Mouse (Mus musculus) forebrain, embryonic 16.5 days (tissue): ENCODE measurements around the gene Tnni2. TPM values are rescaled to one million over a fixed set of nuclear protein-coding genes. Genes with fewer than 3 reads are reported as not detected.
A peak's percentile ranks its signal among the peaks of the same experiment; 100 is the strongest.

Experiments
- ATAC-seq: fragments of 200-750 bp; cut with Nextera tagmentation; 2 replicates; pipeline ENCODE4 v1.8.0; 2017; ENCODE audit warnings: mild to moderate bottlenecking, moderate library complexity
- H3K27ac ChIP-seq: fragments of 300-500 bp; sonication (generic); 2 replicates; pipeline ENCODE4 v1.5.1; 2014; ENCODE audit warnings: low read length, control low read depth
- H3K27me3 ChIP-seq: fragments of 300-500 bp; sonication (generic); replicated peaks from 2 replicates; pipeline ENCODE4 v1.6.1; 2014; ENCODE audit warnings: low read length; ENCODE audit not compliant: control insufficient read depth, insufficient read depth
- H3K36me3 ChIP-seq: fragments of 300-500 bp; sonication (generic); 2 replicates; pipeline ENCODE4 v1.6.1; 2014; ENCODE audit not compliant: control insufficient read depth, insufficient read depth
- H3K4me1 ChIP-seq: fragments of 300-500 bp; sonication (generic); replicated peaks from 2 replicates; pipeline ENCODE4 v1.6.1; 2014; ENCODE audit warnings: low read length; ENCODE audit not compliant: control insufficient read depth, insufficient read depth
- H3K4me2 ChIP-seq: fragments of 300-500 bp; sonication (generic); 2 replicates; pipeline ENCODE4 v1.6.1; 2014; ENCODE audit warnings: mild to moderate bottlenecking, low read length, control low read depth
- H3K4me3 ChIP-seq: fragments of 300-500 bp; sonication (generic); replicated peaks from 2 replicates; pipeline ENCODE4 v1.5.1; 2014; ENCODE audit warnings: mild to moderate bottlenecking, low read length, control low read depth
- H3K9ac ChIP-seq: fragments of 300-500 bp; sonication (generic); replicated peaks from 2 replicates; pipeline ENCODE4 v1.6.1; 2014; ENCODE audit warnings: low read depth, low read length, control low read depth
- H3K9me3 ChIP-seq: fragments of 300-500 bp; sonication (generic); 2 replicates; pipeline ENCODE4 v1.6.1; 2016; ENCODE audit warnings: low read length; ENCODE audit not compliant: control insufficient read depth
- WGBS: fragments of 180-500 bp; shearing (Covaris S2); extraction: QIAGEN DNeasy Blood & Tissue Kit; methylation state at CpG from one replicate; pipeline ENCODE4 v1.1.7; 2014; 5-methylcytosine and 5-hydroxymethylcytosine counted together
- polyA plus RNA-seq: library from polyadenylated mRNA; unstranded; fragments of >200 nt; fragmentation: Nextera tagmentation; extraction: Ambion mirVana; gene quantifications from 2 replicates; pipeline ENCODE4 v1.2.1, GENCODE M21; 2015

Tnni2 gene
- polyA plus RNA-seq, 1 experiment from 2014 or later = not detected

DNA sequence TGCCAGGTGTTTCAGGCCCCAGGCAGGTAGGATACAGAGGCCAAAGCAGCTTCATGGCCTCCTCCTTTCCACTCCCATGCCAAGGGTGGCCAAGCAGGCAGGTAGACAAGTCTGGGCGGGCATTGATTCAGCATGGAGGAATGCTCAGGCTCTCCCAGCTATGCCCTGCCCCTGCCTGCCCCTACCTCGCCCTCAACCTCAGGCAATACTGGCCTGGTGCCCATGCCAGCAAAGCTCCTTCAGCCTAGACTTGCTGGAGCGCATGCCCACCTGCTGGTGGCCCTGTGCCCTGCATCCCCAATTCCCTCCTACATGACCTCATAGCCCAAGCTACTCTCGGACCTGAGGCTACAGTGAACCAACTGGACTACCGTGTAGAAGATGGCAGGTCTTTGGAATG lies 4.3 kb upstream of the Tnni2 start:
- Histone ChIP-seq H3K9me3 (no peaks in the 10 kb centered on the region), H3K27ac (no peak overlapping the region), H3K36me3 (no peaks in the 10 kb centered on the region), H3K4me2 (no peak overlapping the region), H3K27me3 (no peaks in the 10 kb centered on the region), H3K4me3 (no peak overlapping the region), H3K9ac (no peak overlapping the region), H3K4me1 (no peaks in the 10 kb centered on the region)
- ATAC-seq = no peak
- WGBS = 69% methylated on average over 5 of the region's 5 CpGs

DNA sequence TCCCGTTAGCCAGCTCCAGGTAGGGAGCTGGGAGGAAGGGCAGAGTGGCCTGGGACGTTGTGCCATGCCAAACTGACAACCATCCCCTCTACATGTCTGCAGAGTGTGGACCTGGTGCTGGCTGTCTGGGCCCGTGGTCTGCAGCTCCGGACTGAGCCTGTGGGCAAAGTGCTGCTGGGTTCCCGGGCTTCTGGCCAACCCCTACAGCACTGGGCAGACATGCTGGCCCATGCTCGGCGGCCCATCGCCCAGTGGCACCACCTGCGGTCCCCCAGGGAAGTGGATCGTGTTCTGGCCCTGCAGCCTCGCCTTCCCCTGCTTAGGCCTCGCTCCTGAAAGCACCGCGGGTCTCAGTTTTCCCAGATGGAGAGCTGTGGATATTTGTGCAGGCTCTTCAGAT lies 1.6 kb upstream of the Tnni2 start:
- no peaks in the 10 kb centered on the region for H3K36me3 ChIP-seq
- H3K9ac ChIP-seq = 0 out of 2 replicates have a peak overlapping the region, but pooled peaks have one; percentile 17
- no peak overlapping the region for H3K4me3 ChIP-seq
- H3K4me1 ChIP-seq = no peaks in the 10 kb centered on the region
- no peaks in the 10 kb centered on the region for H3K9me3 ChIP-seq
- ATAC-seq = no peak
- no peak overlapping the region for H3K4me2 ChIP-seq
- H3K27ac ChIP-seq = no peak overlapping the region
- WGBS = 81% methylated on average over 14 of the region's 14 CpGs
- H3K27me3 ChIP-seq = no peaks in the 10 kb centered on the region

DNA sequence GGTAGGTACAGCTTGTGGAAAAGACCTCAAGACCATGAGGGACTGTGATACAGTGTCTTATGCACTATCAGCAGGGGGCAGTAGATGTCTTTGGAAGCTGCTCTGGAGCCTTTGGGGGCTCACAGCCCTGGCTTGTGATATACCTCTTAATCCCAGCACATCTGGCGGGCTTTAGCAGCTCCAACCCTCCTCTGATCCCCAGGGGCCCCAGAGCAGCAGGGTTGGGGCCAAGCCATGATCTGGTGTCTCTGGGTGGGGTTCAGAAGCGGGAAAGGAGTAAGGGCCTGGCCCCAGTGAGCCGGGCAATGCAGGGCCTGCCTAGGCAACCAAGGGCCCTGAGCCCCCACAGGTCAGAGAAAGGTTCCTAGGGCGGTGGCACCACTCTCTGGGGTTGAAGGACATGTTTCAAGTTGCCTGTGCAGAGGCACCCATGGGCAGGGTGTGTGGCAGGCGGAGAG lies 922 bp upstream of the Tnni2 start:
- Histone ChIP-seq H3K4me1 (no peaks in the 10 kb centered on the region), H3K4me3 (no peak overlapping the region), H3K27ac (no peak overlapping the region), H3K36me3 (no peaks in the 10 kb centered on the region), H3K9ac (no peak overlapping the region), H3K27me3 (no peaks in the 10 kb centered on the region), H3K4me2 (no peak overlapping the region), H3K9me3 (no peaks in the 10 kb centered on the region)
- 67% methylated on average over 5 of the region's 5 CpGs for WGBS
- peak; percentile 77 for ATAC-seq

DNA sequence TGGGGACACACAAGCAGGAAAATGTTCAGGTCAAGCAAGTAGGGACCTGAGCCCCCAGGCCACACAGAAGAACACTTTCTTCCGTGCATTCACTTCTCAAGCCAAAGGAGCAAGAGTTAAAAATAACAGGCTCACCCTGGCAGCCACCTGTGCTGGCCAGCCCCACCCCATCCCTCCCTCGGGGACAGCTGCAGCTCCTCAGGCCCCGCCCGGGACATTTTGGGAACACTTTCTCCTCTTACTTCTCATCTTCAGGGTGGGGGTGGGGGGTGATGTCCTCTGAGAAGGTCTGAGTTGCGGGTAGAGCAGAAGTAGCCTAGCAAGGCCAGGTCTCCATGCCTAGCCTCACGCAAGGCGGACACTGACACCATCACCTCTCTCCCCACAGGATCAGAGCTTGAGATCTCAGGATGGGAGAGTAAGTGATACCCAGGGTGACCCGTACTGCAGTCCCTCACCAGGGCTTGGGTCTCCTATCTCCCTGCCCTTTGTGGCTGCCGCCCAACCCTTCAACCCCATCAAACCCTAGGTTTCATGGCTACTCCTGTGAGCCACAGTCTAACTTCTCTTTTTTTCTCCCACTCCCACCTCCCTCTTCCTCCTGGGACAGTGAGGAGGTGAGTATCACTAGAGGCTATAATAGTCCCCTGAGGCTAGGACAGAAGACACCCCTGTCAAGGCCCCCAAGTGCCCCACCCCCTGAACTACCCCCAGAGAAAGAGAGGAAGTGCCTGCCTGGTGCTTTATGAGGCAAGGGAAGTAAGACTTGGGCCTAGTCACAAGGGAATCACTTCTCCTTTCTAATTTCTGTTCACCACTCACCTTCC lies 686 bp downstream of the Tnni2 start:
- no peaks in the 10 kb centered on the region for H3K27me3 ChIP-seq

DNA sequence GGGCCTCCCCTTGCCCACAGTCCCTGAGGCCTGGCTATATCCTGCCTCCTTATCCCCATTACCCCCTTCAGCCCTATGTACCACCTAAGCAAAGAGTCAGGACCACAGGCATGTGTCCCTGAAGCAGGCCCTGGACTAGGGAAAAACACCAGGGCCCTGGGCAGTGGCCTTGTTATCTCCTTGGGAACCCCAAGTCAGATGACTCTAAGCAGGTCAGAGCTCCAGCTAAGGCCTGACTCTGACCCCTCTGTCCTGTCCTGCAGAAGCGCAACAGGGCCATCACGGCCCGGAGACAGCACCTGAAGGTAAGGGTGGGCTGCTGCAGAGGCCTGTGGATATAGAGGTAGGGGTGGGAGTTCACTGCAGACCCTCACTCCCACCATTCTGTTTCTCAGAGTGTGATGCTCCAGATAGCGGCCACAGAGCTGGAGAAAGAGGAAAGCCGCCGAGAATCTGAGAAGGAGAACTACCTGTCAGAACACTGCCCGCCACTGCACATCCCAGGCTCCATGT lies 1.4 kb downstream of the Tnni2 start:
- no peak for ATAC-seq
- Histone ChIP-seq H3K9me3 (no peaks in the 10 kb centered on the region), H3K4me3 (no peak overlapping the region), H3K9ac (no peak overlapping the region), H3K4me2 (no peak overlapping the region), H3K27me3 (no peaks in the 10 kb centered on the region), H3K27ac (no peak overlapping the region), H3K36me3 (no peaks in the 10 kb centered on the region), H3K4me1 (no peaks in the 10 kb centered on the region)
- 93% methylated on average over 7 of the region's 7 CpGs for WGBS

More for the DNA sequence above, 686 bp downstream of the Tnni2 start:
- Histone ChIP-seq H3K4me3 (no peak overlapping the region), H3K9me3 (no peaks in the 10 kb centered on the region), H3K4me2 (no peak overlapping the region), H3K36me3 (no peaks in the 10 kb centered on the region), H3K27ac (no peak overlapping the region), H3K4me1 (no peaks in the 10 kb centered on the region), H3K9ac (no peak overlapping the region)
- WGBS = 85% methylated on average over 9 of the region's 9 CpGs
- no peak for ATAC-seq

DNA sequence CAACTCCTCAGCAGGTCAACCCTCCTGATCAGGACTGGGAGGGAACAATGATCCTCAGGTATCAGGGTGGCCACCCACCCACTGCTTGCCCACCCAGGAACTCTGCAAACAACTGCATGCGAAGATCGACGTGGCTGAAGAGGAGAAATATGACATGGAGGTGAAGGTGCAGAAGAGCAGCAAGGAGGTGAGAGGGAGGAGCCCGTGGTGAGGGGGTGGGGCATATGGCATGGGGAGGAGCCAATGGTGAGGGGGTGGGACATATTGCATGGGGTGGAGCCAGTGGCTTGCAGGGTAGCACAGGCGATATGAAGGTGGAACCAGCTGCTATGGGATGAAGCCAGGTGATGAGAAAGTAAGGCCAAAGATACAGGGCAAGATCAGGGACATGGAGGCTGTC lies 1.9 kb downstream of the Tnni2 start:
- Histone ChIP-seq H3K4me1 (no peaks in the 10 kb centered on the region), H3K27me3 (no peaks in the 10 kb centered on the region), H3K27ac (no peak overlapping the region), H3K9ac (no peak overlapping the region), H3K9me3 (no peaks in the 10 kb centered on the region), H3K4me2 (no peak overlapping the region), H3K4me3 (no peak overlapping the region), H3K36me3 (no peaks in the 10 kb centered on the region)
- 81% methylated on average over 5 of the region's 5 CpGs for WGBS
- ATAC-seq = no peak

DNA sequence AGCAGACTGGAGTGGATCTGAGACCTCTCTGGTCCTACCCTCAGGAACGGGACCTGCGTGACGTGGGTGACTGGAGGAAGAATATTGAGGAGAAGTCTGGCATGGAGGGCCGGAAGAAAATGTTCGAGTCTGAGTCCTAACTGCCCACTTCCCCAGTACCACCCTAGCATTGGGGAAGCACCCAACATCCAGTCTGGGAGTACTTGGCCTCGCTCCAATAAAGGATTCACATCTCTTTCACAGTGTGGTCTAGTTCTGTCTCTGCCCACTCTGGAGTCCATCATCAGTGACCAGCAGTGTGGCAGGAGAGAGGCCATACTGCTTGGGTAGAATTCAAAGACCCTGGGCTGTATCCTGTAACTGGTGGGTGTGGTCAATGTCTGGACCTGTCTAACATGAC lies 2.6 kb downstream of the Tnni2 start:
- Histone ChIP-seq H3K9ac (no peak overlapping the region), H3K4me1 (no peaks in the 10 kb centered on the region), H3K27ac (no peak overlapping the region), H3K36me3 (no peaks in the 10 kb centered on the region), H3K4me3 (no peak overlapping the region), H3K9me3 (no peaks in the 10 kb centered on the region), H3K27me3 (no peaks in the 10 kb centered on the region), H3K4me2 (no peak overlapping the region)
- ATAC-seq = no peak
- 98% methylated on average over 6 of the region's 6 CpGs for WGBS

DNA sequence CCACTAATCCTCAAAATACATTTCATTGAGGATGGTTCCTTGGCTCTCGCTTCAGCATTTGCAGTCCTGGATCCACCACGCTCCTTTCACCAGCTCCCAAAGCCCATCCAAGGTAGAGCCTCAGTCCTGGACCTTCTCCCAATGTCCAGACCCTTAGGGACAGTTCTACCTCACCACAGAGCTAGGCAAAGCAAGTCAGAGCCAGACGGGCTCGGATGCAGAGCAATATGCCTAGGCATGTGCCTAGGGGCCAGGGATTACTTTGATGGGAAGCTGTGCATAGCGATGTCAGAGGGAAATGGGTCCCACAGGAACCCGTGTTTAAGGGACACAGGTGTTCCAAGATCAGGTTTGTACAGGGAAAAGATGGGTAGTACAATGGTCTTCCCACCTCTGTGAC lies 3.7 kb downstream of the Tnni2 start:
- Histone ChIP-seq H3K9me3 (no peaks in the 10 kb centered on the region), H3K4me2 (no peak overlapping the region), H3K36me3 (no peaks in the 10 kb centered on the region), H3K27ac (no peak overlapping the region), H3K4me1 (no peaks in the 10 kb centered on the region), H3K27me3 (no peaks in the 10 kb centered on the region), H3K4me3 (no peak overlapping the region), H3K9ac (no peak overlapping the region)
- 91% methylated on average over 6 of the region's 6 CpGs for WGBS
- no peak for ATAC-seq

DNA sequence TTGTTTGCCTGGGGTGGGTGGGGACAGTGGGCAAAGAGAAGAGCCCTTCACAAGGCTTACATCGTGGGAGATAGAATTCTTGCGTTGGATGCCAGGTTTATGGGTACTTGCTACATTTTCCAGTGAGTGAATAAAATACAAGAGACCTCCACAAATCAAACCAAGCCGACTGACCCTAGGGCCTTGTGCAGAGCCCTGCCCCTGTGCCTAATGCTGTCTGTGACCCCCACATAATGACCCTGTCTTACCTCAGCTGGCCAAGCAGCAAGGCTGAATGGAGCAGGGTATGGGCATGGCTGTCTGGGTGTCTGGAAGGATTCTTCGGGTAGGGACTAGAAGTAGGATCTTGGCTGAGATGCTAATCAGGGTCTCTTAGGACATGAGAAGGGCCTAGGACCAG lies 4.7 kb downstream of the Tnni2 start:
- H3K9me3 ChIP-seq = no peaks in the 10 kb centered on the region
- no peak overlapping the region for H3K27ac ChIP-seq
- no peak overlapping the region for H3K4me3 ChIP-seq
- no peak overlapping the region for H3K9ac ChIP-seq
- H3K36me3 ChIP-seq = no peaks in the 10 kb centered on the region
- no peaks in the 10 kb centered on the region for H3K4me1 ChIP-seq
- ATAC-seq = no peak
- no peaks in the 10 kb centered on the region for H3K27me3 ChIP-seq
- no peak overlapping the region for H3K4me2 ChIP-seq
- 90% methylated on average over 4 of the region's 4 CpGs for WGBS
